In the genomic region with DNA sequence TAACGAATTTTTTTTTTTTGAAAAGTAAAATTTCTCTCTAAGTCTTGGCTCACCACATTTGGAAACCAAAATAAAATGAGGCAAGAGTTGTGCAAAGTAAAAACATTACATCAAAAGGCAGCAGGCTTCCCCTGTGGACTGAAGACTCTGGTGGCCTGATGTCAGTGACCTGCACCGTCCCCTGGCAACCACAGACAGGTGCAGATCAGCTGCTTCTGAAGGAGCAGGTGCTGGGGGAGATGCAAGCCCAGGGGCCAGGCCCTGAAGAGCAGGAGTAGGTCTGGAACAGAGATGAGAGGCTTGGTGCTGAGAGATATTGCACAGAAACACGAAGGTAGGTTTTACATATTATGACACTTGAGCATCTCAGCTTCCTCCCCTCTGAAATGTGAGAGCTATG, we compare ENCODE assay signal across 23 mouse cellular contexts.
DNase-seq lines count a peak whose midpoint lies in the region; ATAC-seq lines count a peak whose summit lies in the region.
"Had no signal": no experiment of that assay in that cellular context is flagged by ENCODE, and none has a peak within 500 bp of the region (broad histone marks: within the 10 kb centered on the region; RNA-seq: fewer than 3 reads in every experiment).

No protein-coding gene starts in this region.

- H3K9ac ChIP-seq in heart, embryonic 12.5 days = no peak overlapping the region
- no peak overlapping the region for H3K9ac ChIP-seq in hindbrain, embryonic 14.5 days
- H3K9ac ChIP-seq in neural tube, embryonic 13.5 days = no peak overlapping the region
- H3K9ac ChIP-seq: forebrain, embryonic 13.5 days; heart, embryonic 13.5 days had no signal

- H3K4me3 ChIP-seq in heart, embryonic 12.5 days = no peak overlapping the region
- no peak overlapping the region for H3K4me3 ChIP-seq in hindbrain, embryonic 14.5 days (replicated peaks; ENCODE audit: low read length)
- no peak overlapping the region for H3K4me3 ChIP-seq in hindbrain, embryonic 10.5 days
- H3K4me3 ChIP-seq in neural tube, embryonic 13.5 days = no peak overlapping the region
- H3K4me3 ChIP-seq: forebrain, embryonic 10.5 days; forebrain, embryonic 13.5 days; gastrocnemius, adult 2 months; heart, embryonic 13.5 days had no signal

- no peaks in the 10 kb centered on the region for H3K9me3 ChIP-seq in heart, embryonic 12.5 days (replicated peaks)
- H3K9me3 ChIP-seq in hindbrain, embryonic 14.5 days (ENCODE audit: control insufficient read depth, low read length) = no peaks in the 10 kb centered on the region
- no peaks in the 10 kb centered on the region for H3K9me3 ChIP-seq in hindbrain, embryonic 10.5 days
- no peaks in the 10 kb centered on the region for H3K9me3 ChIP-seq in neural tube, embryonic 13.5 days
- H3K9me3 ChIP-seq: forebrain, embryonic 10.5 days; forebrain, embryonic 13.5 days; G1E; heart, embryonic 13.5 days had no signal

- H3K27ac ChIP-seq in heart, embryonic 12.5 days (ENCODE audit: poor library complexity, severe bottlenecking) = no peak overlapping the region
- H3K27ac ChIP-seq in hindbrain, embryonic 14.5 days = 0 out of 2 replicates have a peak overlapping the region, but pooled peaks have one; percentile 18
- H3K27ac ChIP-seq in hindbrain, embryonic 10.5 days = no peak overlapping the region
- peak overlapping the region; percentile 38; the same call in 1 of the 2 replicates for H3K27ac ChIP-seq in neural tube, embryonic 13.5 days (replicated peaks)
- H3K27ac ChIP-seq: forebrain, embryonic 10.5 days; forebrain, embryonic 13.5 days; gastrocnemius, adult 2 months; heart, embryonic 13.5 days; hindbrain, postnatal 0 days had no signal

- no peaks in the 10 kb centered on the region for H3K27me3 ChIP-seq in heart, embryonic 12.5 days (replicated peaks)
- H3K27me3 ChIP-seq in hindbrain, embryonic 14.5 days (ENCODE audit: control insufficient read depth, insufficient read depth, low read length) = no peaks in the 10 kb centered on the region
- no peaks in the 10 kb centered on the region for H3K27me3 ChIP-seq in hindbrain, embryonic 10.5 days (ENCODE audit: insufficient read depth, poor library complexity, severe bottlenecking)
- H3K27me3 ChIP-seq in neural tube, embryonic 13.5 days = no peaks in the 10 kb centered on the region
- H3K27me3 ChIP-seq: CH12.LX; forebrain, embryonic 13.5 days; heart, embryonic 13.5 days; Patski had no signal

- no peak overlapping the region for H3K4me2 ChIP-seq in heart, embryonic 12.5 days
- no peak overlapping the region for H3K4me2 ChIP-seq in hindbrain, embryonic 14.5 days (replicated peaks)
- H3K4me2 ChIP-seq in neural tube, embryonic 13.5 days = no peak overlapping the region
- H3K4me2 ChIP-seq: forebrain, embryonic 13.5 days; heart, embryonic 13.5 days had no signal

- WGBS in heart, embryonic 12.5 days = 66% methylated on average over 3 of the region's 3 CpGs
- 67% methylated on average over 3 of the region's 3 CpGs for WGBS in hindbrain, embryonic 14.5 days
- 67% methylated on average over 3 of the region's 3 CpGs for WGBS in hindbrain, embryonic 10.5 days
- WGBS in neural tube, embryonic 13.5 days = 79% methylated on average over 3 of the region's 3 CpGs

- no peaks in the 10 kb centered on the region for H3K36me3 ChIP-seq in heart, embryonic 12.5 days
- H3K36me3 ChIP-seq in hindbrain, embryonic 14.5 days (replicated peaks; ENCODE audit: control insufficient read depth, insufficient read depth) = no peaks in the 10 kb centered on the region
- no peaks in the 10 kb centered on the region for H3K36me3 ChIP-seq in hindbrain, embryonic 10.5 days
- H3K36me3 ChIP-seq in neural tube, embryonic 13.5 days = no peaks in the 10 kb centered on the region
- H3K36me3 ChIP-seq: forebrain, embryonic 10.5 days; G1E; heart, embryonic 13.5 days had no signal

- H3K4me1 ChIP-seq in heart, embryonic 12.5 days (replicated peaks) = peaks cover 33% of the 10 kb centered on the region
- H3K4me1 ChIP-seq in hindbrain, embryonic 14.5 days (replicated peaks; ENCODE audit: control insufficient read depth, insufficient read depth, low read length) = peaks cover 36% of the 10 kb centered on the region
- H3K4me1 ChIP-seq in hindbrain, embryonic 10.5 days (replicated peaks) = peaks cover 34% of the 10 kb centered on the region
- H3K4me1 ChIP-seq in neural tube, embryonic 13.5 days (replicated peaks) = peaks cover 39% of the 10 kb centered on the region

- ATAC-seq in heart, embryonic 12.5 days (ENCODE audit: insufficient number of reproducible peaks, low FRiP score) = no peak
- ATAC-seq in hindbrain, embryonic 14.5 days (ENCODE audit: low FRiP score) = no peak
- no peak for ATAC-seq in neural tube, embryonic 13.5 days (ENCODE audit: low read depth)
- ATAC-seq: forebrain, embryonic 13.5 days; inflammation-experienced regulatory T-cells, adult 6 months; Patski had no signal

- DNase-seq in heart, adult 11 months = peak; percentile 22
- no peak for DNase-seq in hindbrain, embryonic 14.5 days (ENCODE audit: low spot score)
- DNase-seq in hindbrain, embryonic 10.5 days (ENCODE audit: low spot score) = no peak
- DNase-seq in neural tube, embryonic 10.5 days (ENCODE audit: extremely low spot score, low spot score) = no peak
- no peak for DNase-seq in frontal cortex, postnatal 25 days (ENCODE audit: low spot score in 2 of 2)
- DNase-seq: adrenal gland, postnatal 10 days; adrenal gland, postnatal 36 days; B cell, adult 2 months; gastrocnemius, adult 2 months; gastrocnemius, postnatal 14 days; heart, adult 18-20 months; heart, postnatal 14 days; heart, postnatal 4 days had no signal

Comparison
In these comparisons a context has a peak if more than half of its experiments do, and no peak if none do; other contexts are left out.
1. H3K27ac ChIP-seq: peak in hindbrain, embryonic 14.5 days (single experiment) and neural tube, embryonic 13.5 days (single experiment); none in heart, embryonic 12.5 days (single experiment) and hindbrain, embryonic 10.5 days (single experiment).